Mouse (Mus musculus): ENCODE results near the gene Lnpep.
A peak's percentile ranks its signal among the peaks of the same experiment; 100 is the strongest.

DNA sequence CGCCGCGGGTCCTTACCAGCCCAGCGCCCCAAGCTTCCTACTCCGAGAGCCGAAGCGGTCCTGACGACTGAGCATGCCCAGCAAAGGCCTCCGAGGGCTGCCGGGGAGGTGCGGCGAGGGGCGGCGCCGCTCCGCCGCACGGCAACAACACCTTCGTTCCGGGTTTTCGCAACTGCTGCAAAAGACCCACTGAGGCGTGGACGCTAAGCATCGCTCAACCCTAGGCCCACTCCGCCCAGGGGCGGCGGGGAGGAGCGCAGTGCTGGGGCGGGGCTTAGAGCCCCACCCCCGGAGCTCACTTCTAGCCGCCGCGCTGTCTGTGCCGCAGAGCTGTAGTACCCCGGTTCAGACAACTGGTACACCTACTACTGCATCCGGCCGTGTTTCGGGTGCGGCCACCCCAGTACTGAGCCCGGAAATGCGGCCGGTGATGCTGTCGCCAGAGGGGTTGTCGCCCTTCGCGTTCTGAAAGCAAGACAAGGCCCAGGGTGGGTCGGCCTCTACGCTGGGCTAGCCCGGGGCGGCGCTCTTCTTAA is 361 bp downstream of the Lnpep start:
- TF ChIP-seq USF1 (IDR thresholded peaks at IDR 0.05; ENCODE audit: low read depth) (no peak), MYOG (IDR thresholded peaks at IDR 0.05; ENCODE audit: control insufficient read depth in 1 of 3, insufficient read depth in 1 of 3, insufficient read length in 2 of 3, low read depth in 2 of 3) (peak in 1 of 3 experiments; percentile 66), POLR2A (IDR thresholded peaks at IDR 0.05; ENCODE audit: insufficient read length, low read depth) (peak; percentile 70), CEBPB (IDR thresholded peaks at IDR 0.05; ENCODE audit: insufficient read depth, poor library complexity, severe bottlenecking) (no peak)
